Comparison of ENCODE assay signal across 19 mouse cellular contexts in the genomic region with DNA sequence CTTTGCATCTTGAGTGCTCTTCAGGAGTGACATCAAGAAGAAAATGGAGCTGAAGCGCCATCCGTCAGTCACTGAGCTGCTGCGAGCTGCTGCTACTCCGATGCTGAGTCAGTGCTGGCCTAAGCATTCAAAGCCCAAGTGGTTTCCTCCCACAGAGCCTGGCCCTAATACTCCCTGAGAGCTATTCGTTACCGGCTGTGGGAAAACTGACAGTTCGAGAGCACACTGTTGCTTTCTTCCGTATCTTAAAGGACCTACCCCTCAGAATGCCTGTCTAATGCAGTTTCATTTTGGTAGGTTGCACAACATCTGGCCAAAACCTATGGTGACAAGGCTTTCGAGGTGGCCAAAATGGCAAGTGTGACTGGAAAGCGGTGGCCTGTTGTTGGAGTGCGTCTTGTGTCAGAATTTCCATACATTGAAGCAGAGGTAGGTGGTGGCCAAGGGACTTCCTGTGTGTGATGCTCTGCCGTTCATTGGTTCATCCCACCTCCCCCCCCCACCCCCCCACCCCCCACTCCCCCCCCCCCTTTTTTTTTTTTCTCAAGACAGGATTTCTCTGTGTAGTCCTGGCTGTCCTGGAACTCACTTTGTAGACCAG.
DNase-seq lines count a peak whose midpoint lies in the region; ATAC-seq lines count a peak whose summit lies in the region.
"Had no signal": no experiment of that assay in that cellular context is flagged by ENCODE, and none has a peak within 500 bp of the region (broad histone marks: within the 10 kb centered on the region; RNA-seq: fewer than 3 reads in every experiment).

No protein-coding gene starts in this region.

- WGBS in kidney, embryonic 14.5 days, result 70% methylated on average over 12 of the region's 12 CpGs
- 77% methylated on average over 12 of the region's 12 CpGs for WGBS in forebrain, embryonic 15.5 days

- no peak overlapping the region for H3K4me2 ChIP-seq in kidney, embryonic 14.5 days (replicated peaks; ENCODE audit: low read depth, low read length)
- H3K4me2 ChIP-seq in forebrain, embryonic 15.5 days (replicated peaks), result no peak overlapping the region
- H3K4me2 ChIP-seq: kidney, embryonic 15.5 days; liver, embryonic 13.5 days; midbrain, embryonic 11.5 days had no signal

- H3K27ac ChIP-seq in kidney, embryonic 14.5 days (ENCODE audit: low read depth, low read length), result no peak overlapping the region
- H3K27ac ChIP-seq in forebrain, embryonic 15.5 days (replicated peaks), result no peak overlapping the region
- H3K27ac ChIP-seq: embryonic facial prominence, embryonic 10.5 days; kidney, embryonic 15.5 days; layer of hippocampus, adult 2 months; limb, embryonic 10.5 days; liver, embryonic 13.5 days had no signal

- no peak for ATAC-seq in kidney, embryonic 14.5 days (ENCODE audit: low FRiP score, low TSS enrichment)
- no peak for ATAC-seq in forebrain, embryonic 15.5 days (replicated peaks)
- ATAC-seq: forebrain, embryonic 14.5 days had no signal

- no peak overlapping the region for H3K4me3 ChIP-seq in kidney, embryonic 14.5 days (ENCODE audit: low read length)
- no peak overlapping the region for H3K4me3 ChIP-seq in forebrain, embryonic 15.5 days
- H3K4me3 ChIP-seq: embryonic facial prominence, embryonic 10.5 days; kidney, embryonic 15.5 days; layer of hippocampus, adult 2 months; limb, embryonic 10.5 days; liver, embryonic 13.5 days had no signal

- H3K9ac ChIP-seq in kidney, embryonic 14.5 days (ENCODE audit: low read depth, low read length), result no peak overlapping the region
- H3K9ac ChIP-seq in forebrain, embryonic 15.5 days (replicated peaks), result no peak overlapping the region
- H3K9ac ChIP-seq: kidney, embryonic 15.5 days; liver, embryonic 13.5 days had no signal

- H3K36me3 ChIP-seq in kidney, embryonic 14.5 days (ENCODE audit: control insufficient read depth, insufficient read depth, low read length), result no peaks in the 10 kb centered on the region
- no peaks in the 10 kb centered on the region for H3K36me3 ChIP-seq in forebrain, embryonic 15.5 days
- H3K36me3 ChIP-seq: liver, embryonic 13.5 days had no signal

- peak; percentile 10 for DNase-seq in kidney, postnatal 10 days
- DNase-seq in NIH3T3 (ENCODE audit: low read depth), result peak; percentile 27
- peak; percentile 53 for DNase-seq in induced T-regulatory cell, adult 2 months (ENCODE audit: low read depth)
- DNase-seq in thymus, postnatal 14 days, result peak; percentile 25
- DNase-seq in left cerebral cortex, postnatal 25 days (ENCODE audit: low spot score in 2 of 2), result no peak
- no peak for DNase-seq in cerebellum, adult 11 months
- DNase-seq: adrenal gland, postnatal 36 days; cerebellum, postnatal 25 days; heart, postnatal 4 days; liver, embryonic 13.5 days; right cerebral cortex, postnatal 25 days had no signal

- no peaks in the 10 kb centered on the region for H3K4me1 ChIP-seq in kidney, embryonic 14.5 days (ENCODE audit: control insufficient read depth, insufficient read depth, low read length)
- H3K4me1 ChIP-seq in forebrain, embryonic 15.5 days, result no peaks in the 10 kb centered on the region
- H3K4me1 ChIP-seq: embryonic facial prominence, embryonic 10.5 days; kidney, embryonic 15.5 days; limb, embryonic 10.5 days; liver, embryonic 13.5 days had no signal

- no peaks in the 10 kb centered on the region for H3K27me3 ChIP-seq in kidney, embryonic 14.5 days (ENCODE audit: control insufficient read depth, insufficient read depth, low read length)
- no peaks in the 10 kb centered on the region for H3K27me3 ChIP-seq in forebrain, embryonic 15.5 days
- H3K27me3 ChIP-seq: kidney, embryonic 15.5 days; liver, embryonic 13.5 days had no signal

- no peaks in the 10 kb centered on the region for H3K9me3 ChIP-seq in kidney, embryonic 14.5 days (ENCODE audit: control insufficient read depth, low read length)
- H3K9me3 ChIP-seq in forebrain, embryonic 15.5 days, result no peaks in the 10 kb centered on the region
- H3K9me3 ChIP-seq: embryonic facial prominence, embryonic 10.5 days; kidney, embryonic 15.5 days; limb, embryonic 10.5 days; liver, embryonic 13.5 days had no signal

- intact Hi-C loops in left cerebral cortex, postnatal 25 days (cut with DNase I), result no loop called here

Comparison
In these comparisons a context has a peak if more than half of its experiments do, and no peak if none do; other contexts are left out.
1. DNase-seq: peak in kidney, postnatal 10 days (single experiment), NIH3T3 (single experiment), induced T-regulatory cell, adult 2 months (single experiment) and thymus, postnatal 14 days (single experiment); none in left cerebral cortex, postnatal 25 days (0 of 2) and cerebellum, adult 11 months (single experiment).